Comparison of ENCODE assay signal across 17 mouse cellular contexts in the genomic region with DNA sequence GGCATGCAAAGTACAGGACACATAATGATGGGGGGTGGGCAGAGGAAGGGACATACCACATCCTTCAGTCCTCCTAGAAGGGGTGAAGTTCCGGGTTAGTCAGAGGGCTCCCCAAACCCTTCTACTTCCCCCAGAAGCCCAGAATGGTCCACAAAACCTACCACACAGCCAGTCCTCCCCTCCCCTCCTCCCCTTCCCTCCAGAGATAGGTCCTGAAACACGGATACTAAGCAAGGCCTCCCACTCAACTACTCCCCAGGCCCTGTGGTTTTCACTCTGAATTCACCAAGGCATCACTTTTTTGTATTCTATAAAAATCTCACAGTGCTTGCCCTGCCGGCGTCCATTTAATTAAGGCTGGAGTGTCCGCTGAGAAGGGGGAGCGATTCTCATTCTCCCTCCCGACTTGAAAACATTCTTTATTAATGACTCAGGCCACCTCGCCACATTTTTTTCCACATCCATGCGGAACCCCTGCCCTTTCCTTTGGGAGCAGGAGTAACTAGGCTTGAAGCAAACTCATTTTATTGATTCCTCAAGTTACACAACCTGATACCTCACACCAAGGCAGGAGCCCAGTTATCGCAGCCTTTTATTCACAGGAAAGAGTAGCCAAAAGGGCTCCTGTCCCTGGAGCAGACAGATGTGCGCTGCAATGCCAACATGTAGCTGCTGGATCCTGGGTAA.
DNase-seq lines count a peak whose midpoint lies in the region; ATAC-seq and TF ChIP-seq lines count a peak whose summit lies in the region.
"Had no signal": no experiment of that assay in that cellular context is flagged by ENCODE, and none has a peak within 500 bp of the region (broad histone marks: within the 10 kb centered on the region; RNA-seq: fewer than 3 reads in every experiment).

No protein-coding gene starts in this region.

- H3K27ac ChIP-seq in forebrain, embryonic 14.5 days (ENCODE audit: low read depth, low read length) = no peak overlapping the region
- H3K27ac ChIP-seq in forebrain, postnatal 0 days (ENCODE audit: low read depth, low read length) = no peak overlapping the region
- peak overlapping the region; percentile 19; the same call in 1 of the 2 replicates for H3K27ac ChIP-seq in layer of hippocampus, adult 2 months
- H3K27ac ChIP-seq in embryonic facial prominence, embryonic 12.5 days = no peak overlapping the region
- H3K27ac ChIP-seq: heart, embryonic 15.5 days; liver, embryonic 15.5 days; macrophage had no signal

- no peak for ATAC-seq in forebrain, embryonic 14.5 days
- ATAC-seq in forebrain, postnatal 0 days = no peak
- ATAC-seq in embryonic facial prominence, embryonic 12.5 days (ENCODE audit: insufficient number of reproducible peaks, insufficient read depth, low FRiP score, low TSS enrichment) = no peak
- ATAC-seq: inflammation-experienced regulatory T-cells, adult 6 months had no signal

- no peak overlapping the region for H3K4me2 ChIP-seq in forebrain, embryonic 14.5 days (ENCODE audit: low read length)
- H3K4me2 ChIP-seq in forebrain, postnatal 0 days (ENCODE audit: low read depth) = no peak overlapping the region
- peak overlapping the region; percentile 22 for H3K4me2 ChIP-seq in embryonic facial prominence, embryonic 12.5 days (replicated peaks)
- H3K4me2 ChIP-seq: heart, embryonic 15.5 days; liver, embryonic 15.5 days had no signal

- no peak for TF ChIP-seq POLR2A in lung, adult 2 months (IDR thresholded peaks at IDR 0.05; ENCODE audit: borderline replicate concordance, extremely low read depth, low read depth, low read length)

- no peaks in the 10 kb centered on the region for H3K36me3 ChIP-seq in forebrain, embryonic 14.5 days (ENCODE audit: control insufficient read depth, insufficient read depth, low read length)
- H3K36me3 ChIP-seq in forebrain, postnatal 0 days (ENCODE audit: insufficient read depth) = no peaks in the 10 kb centered on the region
- no peaks in the 10 kb centered on the region for H3K36me3 ChIP-seq in embryonic facial prominence, embryonic 12.5 days
- H3K36me3 ChIP-seq: heart, embryonic 15.5 days; liver, embryonic 15.5 days had no signal

- H3K9me3 ChIP-seq in forebrain, embryonic 14.5 days (replicated peaks; ENCODE audit: control insufficient read depth, low read length) = no peaks in the 10 kb centered on the region
- H3K9me3 ChIP-seq in forebrain, postnatal 0 days (ENCODE audit: low read length) = no peaks in the 10 kb centered on the region
- no peaks in the 10 kb centered on the region for H3K9me3 ChIP-seq in embryonic facial prominence, embryonic 12.5 days
- H3K9me3 ChIP-seq: heart, embryonic 15.5 days; liver, embryonic 15.5 days had no signal

- peak; percentile 34 for DNase-seq in forebrain, embryonic 14.5 days (ENCODE audit: low spot score)
- DNase-seq in forebrain, postnatal 0 days = no peak
- DNase-seq in layer of hippocampus, adult 2 months (ENCODE audit: low spot score in 2 of 2) = no peak
- no peak for DNase-seq in layer of hippocampus, postnatal 14 days (ENCODE audit: low spot score in 2 of 2)
- peak; percentile 34 for DNase-seq in mesoderm, embryonic 11.5 days (ENCODE audit: low read depth, low spot score)
- no peak for DNase-seq in lung, adult 2 months
- no peak for DNase-seq in left cerebral cortex, adult 8-10 months (ENCODE audit: low spot score in 2 of 2)
- DNase-seq: adrenal gland, adult 2 months; cerebellum, adult 9-10 months; gastrocnemius, postnatal 25 days; right cerebral cortex, postnatal 14 days had no signal

- H3K27me3 ChIP-seq in forebrain, embryonic 14.5 days (replicated peaks; ENCODE audit: control insufficient read depth, insufficient read depth, low read length) = no peaks in the 10 kb centered on the region
- no peaks in the 10 kb centered on the region for H3K27me3 ChIP-seq in forebrain, postnatal 0 days (ENCODE audit: insufficient read depth, low read length)
- H3K27me3 ChIP-seq in embryonic facial prominence, embryonic 12.5 days = no peaks in the 10 kb centered on the region; the same call in 1 of the 2 replicates
- H3K27me3 ChIP-seq: heart, embryonic 15.5 days; liver, embryonic 15.5 days had no signal

- H3K9ac ChIP-seq in forebrain, embryonic 14.5 days (ENCODE audit: low read length) = no peak overlapping the region
- H3K9ac ChIP-seq in forebrain, postnatal 0 days = no peak overlapping the region
- no peak overlapping the region for H3K9ac ChIP-seq in embryonic facial prominence, embryonic 12.5 days
- H3K9ac ChIP-seq: heart, embryonic 15.5 days; liver, embryonic 15.5 days had no signal

- no peak overlapping the region for H3K4me3 ChIP-seq in forebrain, embryonic 14.5 days (ENCODE audit: low read depth, low read length)
- H3K4me3 ChIP-seq in forebrain, postnatal 0 days (ENCODE audit: low read depth, low read length) = no peak overlapping the region
- H3K4me3 ChIP-seq in layer of hippocampus, adult 2 months = no peak overlapping the region
- no peak overlapping the region for H3K4me3 ChIP-seq in embryonic facial prominence, embryonic 12.5 days
- no peak overlapping the region for H3K4me3 ChIP-seq in lung, adult 2 months (replicated peaks; ENCODE audit: extremely low read depth, low read depth, low read length)
- H3K4me3 ChIP-seq: erythroblast, embryonic 14.5 days; heart, embryonic 15.5 days; liver, embryonic 15.5 days had no signal

- TF ChIP-seq CTCF in forebrain, postnatal 0 days (IDR thresholded peaks at IDR 0.05; ENCODE audit: low read depth) = no peak
- TF ChIP-seq CTCF in layer of hippocampus, adult 2 months (conservative IDR thresholded peaks at IDR 0.05) = no peak
- no peak for TF ChIP-seq CTCF in lung, adult 2 months (IDR thresholded peaks at IDR 0.05; ENCODE audit: insufficient read depth, low read length)

- WGBS in forebrain, embryonic 14.5 days = 21% methylated on average over 11 of the region's 11 CpGs
- WGBS in forebrain, postnatal 0 days = 19% methylated on average over 11 of the region's 11 CpGs
- WGBS in embryonic facial prominence, embryonic 12.5 days = 15% methylated on average over 11 of the region's 11 CpGs
- WGBS in lung, adult 2 months = 46% methylated on average over 11 of the region's 11 CpGs

- peaks cover 10% of the 10 kb centered on the region for H3K4me1 ChIP-seq in forebrain, embryonic 14.5 days (ENCODE audit: control insufficient read depth, insufficient read depth, low read length)
- H3K4me1 ChIP-seq in forebrain, postnatal 0 days (ENCODE audit: insufficient read depth) = no peaks in the 10 kb centered on the region
- peaks cover 8% of the 10 kb centered on the region for H3K4me1 ChIP-seq in embryonic facial prominence, embryonic 12.5 days
- H3K4me1 ChIP-seq in lung, adult 2 months (ENCODE audit: control insufficient read depth, insufficient read depth, low read length) = no peaks in the 10 kb centered on the region
- H3K4me1 ChIP-seq: liver, embryonic 15.5 days had no signal

Comparison
In these comparisons a context has a peak if more than half of its experiments do, and no peak if none do; other contexts are left out.
1. DNase-seq: peak in forebrain, embryonic 14.5 days (single experiment) and mesoderm, embryonic 11.5 days (single experiment); none in forebrain, postnatal 0 days (single experiment), layer of hippocampus, adult 2 months (0 of 2), layer of hippocampus, postnatal 14 days (0 of 2), lung, adult 2 months (single experiment) and left cerebral cortex, adult 8-10 months (0 of 2).